Mouse (Mus musculus): Measurements from ENCODE around the gene Tcf3. TPM values are rescaled to one million over a fixed set of nuclear protein-coding genes. Genes with fewer than 3 reads are reported as not detected.

Gene Tcf3
- polyA plus RNA-seq (2016; fragmentation: Nextera tagmentation; extraction: Ambion mirVana), result 85.8 and 89.4 TPM in 2 replicates

GRCm38 (mm10) chr10:80433513-80434232 is at the start of gene Tcf3:
Gene Tcf3, minus strand, starts transcription at chr10:80433647.
- Histone ChIP-seq H3K36me3 (peaks cover 25% of the 10 kb centered on the region), H3K9ac (peak within 1 kb of the TSS; percentile 100), H3K4me2 (peak within 1 kb of the TSS; percentile 75), H3K27me3 (replicated peaks) (0 out of 2 replicates have a peak, but pooled peaks cover 13% of the 10 kb centered on the region), H3K4me1 (replicated peaks) (peaks cover 31% of the 10 kb centered on the region), H3K27ac (ENCODE audit: poor library complexity, severe bottlenecking) (peak within 1 kb of the TSS; percentile 90), H3K4me3 (peak within 1 kb of the TSS; percentile 99), H3K9me3 (replicated peaks) (no peaks in the 10 kb centered on the region)
- ATAC-seq (ENCODE audit: insufficient number of reproducible peaks, low FRiP score), result peak; percentile 88
- under 1% methylated on average over 57 of the region's 61 CpGs for WGBS

- WGBS, result 19% methylated on average over 5 of the region's 5 CpGs
- no peak for ATAC-seq (ENCODE audit: insufficient number of reproducible peaks, low FRiP score)
- H3K9ac ChIP-seq, result no peak overlapping the region
Observed at GRCm38 (mm10) chr10:80481002-80481401, 47.6 kb upstream of the Tcf3 start.

GRCm38 (mm10) chr10:80478531-80478930 is 45.1 kb upstream of the Tcf3 start:
- H3K36me3 ChIP-seq, result no peaks in the 10 kb centered on the region
- H3K4me2 ChIP-seq, result no peak overlapping the region
- no peak for ATAC-seq (ENCODE audit: insufficient number of reproducible peaks, low FRiP score)
- peaks cover 11% of the 10 kb centered on the region; the same call in 1 of the 2 replicates for H3K4me1 ChIP-seq (replicated peaks)
- H3K27ac ChIP-seq (ENCODE audit: poor library complexity, severe bottlenecking), result no peak overlapping the region
- peaks cover 56% of the 10 kb centered on the region for H3K27me3 ChIP-seq (replicated peaks)
- H3K9me3 ChIP-seq (replicated peaks), result no peaks in the 10 kb centered on the region
- H3K9ac ChIP-seq, result no peak overlapping the region
- no peak overlapping the region for H3K4me3 ChIP-seq
- WGBS, result 73% methylated on average over 5 of the region's 5 CpGs

More at GRCm38 (mm10) chr10:80481002-80481401, 47.6 kb upstream of the Tcf3 start:
- H3K9me3 ChIP-seq (replicated peaks), result no peaks in the 10 kb centered on the region
- peaks cover 81% of the 10 kb centered on the region for H3K27me3 ChIP-seq (replicated peaks)
- H3K36me3 ChIP-seq, result no peaks in the 10 kb centered on the region
- no peak overlapping the region for H3K4me2 ChIP-seq
- H3K4me3 ChIP-seq, result no peak overlapping the region
- H3K4me1 ChIP-seq (replicated peaks), result peaks cover 6% of the 10 kb centered on the region; the same call in 1 of the 2 replicates
- no peak overlapping the region for H3K27ac ChIP-seq (ENCODE audit: poor library complexity, severe bottlenecking)

DNA sequence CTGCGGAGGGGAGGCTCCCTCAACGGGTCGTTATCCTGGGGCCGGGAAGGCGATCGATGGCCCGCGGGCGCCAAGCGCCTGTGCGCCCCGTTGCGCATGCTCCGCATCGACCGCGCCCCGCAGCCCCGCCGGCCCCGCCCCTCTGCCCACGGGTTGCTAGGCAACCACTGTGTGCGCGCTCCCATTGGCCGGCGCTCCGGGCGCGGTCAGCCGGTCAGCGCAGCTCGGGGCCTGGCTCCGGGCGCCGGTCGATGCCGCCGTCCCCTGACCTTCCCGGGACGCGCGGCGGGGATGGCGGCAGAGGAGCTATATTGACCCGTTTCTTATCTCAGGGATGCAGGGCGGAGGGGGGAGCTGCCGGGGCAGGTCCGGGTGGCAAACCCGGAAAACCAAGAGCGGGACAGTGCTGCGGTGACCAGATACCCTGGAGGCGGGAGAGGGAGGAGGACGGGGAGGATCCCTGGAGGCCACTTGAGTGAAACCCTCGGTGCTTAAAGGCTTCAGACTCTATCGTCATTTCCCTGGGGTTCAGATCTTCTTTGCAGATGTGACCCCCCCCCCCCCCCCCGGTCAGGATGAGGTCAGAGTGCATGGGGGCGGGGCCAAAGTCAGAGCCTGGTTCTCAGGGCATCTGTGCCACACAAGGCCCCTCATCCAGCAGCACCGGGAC is 42.0 kb upstream of the Tcf3 start:
- peak; percentile 94 for ATAC-seq (ENCODE audit: insufficient number of reproducible peaks, low FRiP score)
- H3K27ac ChIP-seq (ENCODE audit: poor library complexity, severe bottlenecking), result no peak overlapping the region

GRCm38 (mm10) chr10:80465066-80465465 is 31.6 kb upstream of the Tcf3 start:
- 66% methylated on average over 5 of the region's 5 CpGs for WGBS
- Histone ChIP-seq H3K4me1 (replicated peaks) (peaks cover 23% of the 10 kb centered on the region), H3K9ac (no peak overlapping the region), H3K9me3 (replicated peaks) (peaks cover 5% of the 10 kb centered on the region; the same call in 1 of the 2 replicates), H3K36me3 (no peaks in the 10 kb centered on the region), H3K4me3 (no peak overlapping the region), H3K4me2 (peak overlapping the region; percentile 53), H3K27me3 (replicated peaks) (peaks cover 35% of the 10 kb centered on the region), H3K27ac (ENCODE audit: poor library complexity, severe bottlenecking) (no peak overlapping the region)
- no peak for ATAC-seq (ENCODE audit: insufficient number of reproducible peaks, low FRiP score)

More for the DNA sequence above, 42.0 kb upstream of the Tcf3 start:
- Histone ChIP-seq H3K4me2 (peak overlapping the region; percentile 90), H3K36me3 (no peaks in the 10 kb centered on the region), H3K9ac (peak overlapping the region; percentile 64), H3K4me1 (replicated peaks) (peaks cover 11% of the 10 kb centered on the region; the same call in 1 of the 2 replicates), H3K4me3 (peak overlapping the region; percentile 63), H3K27me3 (replicated peaks) (peaks cover 58% of the 10 kb centered on the region), H3K9me3 (replicated peaks) (no peaks in the 10 kb centered on the region)
- WGBS, result 2% methylated on average over 48 of the region's 58 CpGs

DNA sequence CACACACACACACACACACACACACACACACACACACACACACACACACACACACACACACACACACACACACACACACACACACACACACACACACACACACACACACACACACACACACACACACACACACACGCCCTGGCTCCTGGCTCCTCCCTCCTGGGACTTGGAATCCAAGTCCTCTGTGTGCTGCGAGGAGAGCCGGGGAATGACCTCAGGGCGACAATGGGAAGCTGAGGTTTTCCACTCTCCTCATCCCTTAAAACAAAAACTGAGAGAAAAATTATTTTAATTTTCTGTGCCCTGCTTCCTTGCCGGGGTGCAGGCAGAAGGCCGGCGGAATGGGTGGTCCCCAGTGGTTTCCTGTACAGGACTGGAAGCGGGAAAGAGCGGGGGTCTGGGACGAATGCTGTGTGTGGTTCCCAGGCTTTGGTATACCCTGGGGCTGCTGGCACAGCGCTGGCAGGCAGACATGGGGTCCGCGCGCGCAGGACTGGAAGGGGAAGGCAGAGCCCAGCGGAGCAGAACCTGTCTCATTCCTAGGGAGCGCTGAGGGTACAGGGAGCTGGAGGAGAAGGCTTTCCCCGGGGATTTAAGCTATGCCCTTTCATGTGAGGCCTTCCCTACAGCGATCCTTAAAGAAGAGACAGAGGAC is 31.1 kb upstream of the Tcf3 start:
- Histone ChIP-seq H3K9me3 (replicated peaks) (peaks cover 5% of the 10 kb centered on the region; the same call in 1 of the 2 replicates), H3K4me3 (peak overlapping the region; percentile 20; the same call in 1 of the 2 replicates), H3K4me2 (peak overlapping the region; percentile 53), H3K27me3 (replicated peaks) (peaks cover 30% of the 10 kb centered on the region), H3K9ac (peak overlapping the region; percentile 20; the same call in 1 of the 2 replicates), H3K4me1 (replicated peaks) (peaks cover 23% of the 10 kb centered on the region), H3K27ac (ENCODE audit: poor library complexity, severe bottlenecking) (peak overlapping the region; percentile 57), H3K36me3 (no peaks in the 10 kb centered on the region)
- ATAC-seq (ENCODE audit: insufficient number of reproducible peaks, low FRiP score), result no peak
- 10% methylated on average over 19 of the region's 19 CpGs for WGBS

DNA sequence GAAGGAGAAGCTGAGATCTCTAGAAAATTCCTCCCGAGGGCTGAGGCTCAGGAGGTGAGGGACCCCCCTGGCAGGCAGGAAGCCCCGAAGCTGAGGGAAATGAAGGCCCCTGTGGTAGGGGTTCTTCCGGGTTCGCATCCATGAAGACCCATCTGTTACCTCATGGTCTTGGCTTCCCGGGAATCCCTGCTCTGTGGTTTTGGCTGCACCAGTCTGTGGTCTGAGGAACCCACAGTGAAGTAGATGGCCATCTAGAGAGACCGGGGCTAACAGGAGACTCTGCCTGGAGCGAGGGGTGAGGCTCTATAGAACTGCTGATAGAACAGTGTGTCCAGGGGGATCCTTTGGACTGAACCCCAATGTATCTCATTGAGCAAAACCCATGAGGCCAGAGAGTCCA is 27.9 kb upstream of the Tcf3 start:
- Histone ChIP-seq H3K36me3 (no peaks in the 10 kb centered on the region), H3K27ac (ENCODE audit: poor library complexity, severe bottlenecking) (no peak overlapping the region), H3K4me1 (replicated peaks) (peaks cover 23% of the 10 kb centered on the region), H3K9ac (no peak overlapping the region), H3K4me3 (no peak overlapping the region), H3K4me2 (no peak overlapping the region), H3K27me3 (replicated peaks) (peaks cover 10% of the 10 kb centered on the region; the same call in 1 of the 2 replicates), H3K9me3 (replicated peaks) (peaks cover 5% of the 10 kb centered on the region; the same call in 1 of the 2 replicates)
- 63% methylated on average over 7 of the region's 7 CpGs for WGBS
- no peak for ATAC-seq (ENCODE audit: insufficient number of reproducible peaks, low FRiP score)

GRCm38 (mm10) chr10:80460324-80460723 is 26.9 kb upstream of the Tcf3 start:
- WGBS, result 70% methylated on average over 4 of the region's 4 CpGs
- no peak for ATAC-seq (ENCODE audit: insufficient number of reproducible peaks, low FRiP score)
- no peak overlapping the region for H3K4me3 ChIP-seq

GRCm38 (mm10) chr10:80459671-80460070 is 26.2 kb upstream of the Tcf3 start:
- Histone ChIP-seq H3K36me3 (no peaks in the 10 kb centered on the region), H3K27me3 (replicated peaks) (peaks cover 10% of the 10 kb centered on the region; the same call in 1 of the 2 replicates), H3K9me3 (replicated peaks) (0 out of 2 replicates have a peak, but pooled peaks cover 2% of the 10 kb centered on the region), H3K4me2 (no peak overlapping the region), H3K27ac (ENCODE audit: poor library complexity, severe bottlenecking) (no peak overlapping the region), H3K9ac (no peak overlapping the region), H3K4me1 (replicated peaks) (peaks cover 15% of the 10 kb centered on the region), H3K4me3 (no peak overlapping the region)
- 89% methylated on average over 11 of the region's 11 CpGs for WGBS
- ATAC-seq (ENCODE audit: insufficient number of reproducible peaks, low FRiP score), result no peak

More at GRCm38 (mm10) chr10:80460324-80460723, 26.9 kb upstream of the Tcf3 start:
- Histone ChIP-seq H3K27me3 (replicated peaks) (peaks cover 10% of the 10 kb centered on the region; the same call in 1 of the 2 replicates), H3K36me3 (no peaks in the 10 kb centered on the region), H3K27ac (ENCODE audit: poor library complexity, severe bottlenecking) (no peak overlapping the region), H3K4me2 (no peak overlapping the region), H3K4me1 (replicated peaks) (peaks cover 22% of the 10 kb centered on the region), H3K9ac (no peak overlapping the region), H3K9me3 (replicated peaks) (peaks cover 2% of the 10 kb centered on the region; the same call in 1 of the 2 replicates)

DNA sequence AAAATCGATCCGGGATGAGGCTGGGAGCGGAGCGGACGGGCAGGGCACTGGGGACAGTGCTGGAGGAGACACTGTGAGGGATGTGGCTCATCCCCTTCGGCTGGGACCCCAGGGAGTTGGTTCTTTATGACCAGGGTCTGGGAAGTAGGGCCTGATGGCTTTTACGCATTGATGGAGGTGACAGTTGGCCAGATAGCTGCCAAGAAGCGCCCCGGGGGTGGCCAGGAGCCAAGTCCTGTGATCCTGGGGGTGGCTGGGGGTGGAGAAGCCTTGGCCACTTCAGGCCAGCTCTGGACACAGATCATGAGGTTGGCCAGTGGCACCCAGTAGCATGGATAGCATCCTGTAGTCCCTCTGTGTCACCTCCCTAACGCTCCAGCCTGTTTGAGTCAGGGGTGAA is 25.8 kb upstream of the Tcf3 start:
- Histone ChIP-seq H3K9me3 (replicated peaks) (0 out of 2 replicates have a peak, but pooled peaks cover 5% of the 10 kb centered on the region), H3K4me2 (no peak overlapping the region), H3K4me1 (replicated peaks) (peaks cover 11% of the 10 kb centered on the region), H3K27me3 (replicated peaks) (peaks cover 10% of the 10 kb centered on the region; the same call in 1 of the 2 replicates), H3K4me3 (no peak overlapping the region), H3K36me3 (no peaks in the 10 kb centered on the region), H3K27ac (ENCODE audit: poor library complexity, severe bottlenecking) (no peak overlapping the region), H3K9ac (no peak overlapping the region)
- WGBS, result 79% methylated on average over 10 of the region's 10 CpGs
- no peak for ATAC-seq (ENCODE audit: insufficient number of reproducible peaks, low FRiP score)

Measured in heart, embryonic 12.5 days (tissue).